Mouse (Mus musculus) kidney, adult 2 months (tissue): ENCODE measurements at regions not wholly inside any gene's neighbourhood (a gene's known extent, or its start where the extent isn't known, plus 50 kb on each side); places are given as distances from the start of the nearest gene placed in this dataset.

Source experiments
- CTCF ChIP-seq: fragments of 200-500 bp; conservative IDR thresholded peaks from 2 replicates; pipeline ENCODE4 v1.5.1; 2011; ENCODE audit warnings: low read depth, mild to moderate bottlenecking, control low read depth, low read length, moderate library complexity, mixed read lengths; ENCODE audit not compliant: insufficient read depth, insufficient read length
- POLR2A ChIP-seq: fragments of 200-500 bp; IDR thresholded peaks from one replicate; pipeline ENCODE4 v1.6.1; 2011; ENCODE audit warnings: low read depth, low read length, control low read depth

GRCm38 (mm10) chr2:92780021-92780420 is 134.9 kb upstream of the Syt13 start:
- TF ChIP-seq CTCF: no peak
- no peak for TF ChIP-seq POLR2A
